Mouse (Mus musculus): ENCODE measurements around the gene Chn2. TPM values are rescaled to one million over a fixed set of nuclear protein-coding genes. Genes with fewer than 3 reads are reported as not detected.

Chn2 gene
- polyA plus RNA-seq, 1 experiment = 38.2 TPM

- DNase-seq (ENCODE audit: low read depth) = peak; percentile 80
- TF ChIP-seq POLR2A (IDR thresholded peaks at IDR 0.05; ENCODE audit: borderline replicate concordance, extremely low read depth, insufficient read depth, insufficient read length, poor library complexity, severe bottlenecking) (no peak), CTCF (IDR thresholded peaks at IDR 0.05; ENCODE audit: borderline replicate concordance, extremely low read depth, insufficient read depth, insufficient read length) (no peak)
These were observed 292.8 kb downstream of the Chn2 start for GRCm38 (mm10) chr6:54332203-54332602.

DNA sequence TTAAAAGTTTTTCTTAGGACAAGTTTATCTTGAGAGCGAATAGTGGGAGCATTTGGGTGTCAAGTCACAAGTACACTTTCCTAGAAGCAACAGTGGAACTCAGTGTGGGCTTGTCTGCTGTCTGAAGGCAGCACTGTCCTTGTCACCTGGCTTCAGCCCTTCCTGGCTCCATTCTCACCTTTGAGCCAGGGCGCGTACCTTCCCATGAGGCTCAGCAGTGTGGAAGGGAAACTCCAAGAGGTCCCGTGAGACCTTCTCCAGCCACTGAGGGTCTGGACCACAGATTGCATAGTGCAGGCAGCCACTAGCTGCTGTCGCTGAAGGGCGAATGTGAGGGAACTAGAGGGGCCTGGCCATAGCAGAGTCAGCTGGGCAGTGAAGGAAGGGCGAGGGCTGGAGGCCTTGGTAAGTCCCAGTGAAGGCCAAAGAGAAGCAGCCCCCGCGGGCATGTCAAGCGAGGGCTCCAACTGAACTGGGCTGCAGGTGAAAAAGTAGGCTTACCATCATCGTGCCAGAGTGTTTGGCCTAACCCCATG lies 293.8 kb downstream of the Chn2 start:
- TF ChIP-seq POLR2A (IDR thresholded peaks at IDR 0.05; ENCODE audit: borderline replicate concordance, extremely low read depth, insufficient read depth, insufficient read length, poor library complexity, severe bottlenecking) (no peak), CTCF (IDR thresholded peaks at IDR 0.05; ENCODE audit: borderline replicate concordance, extremely low read depth, insufficient read depth, insufficient read length) (no peak)

DNA sequence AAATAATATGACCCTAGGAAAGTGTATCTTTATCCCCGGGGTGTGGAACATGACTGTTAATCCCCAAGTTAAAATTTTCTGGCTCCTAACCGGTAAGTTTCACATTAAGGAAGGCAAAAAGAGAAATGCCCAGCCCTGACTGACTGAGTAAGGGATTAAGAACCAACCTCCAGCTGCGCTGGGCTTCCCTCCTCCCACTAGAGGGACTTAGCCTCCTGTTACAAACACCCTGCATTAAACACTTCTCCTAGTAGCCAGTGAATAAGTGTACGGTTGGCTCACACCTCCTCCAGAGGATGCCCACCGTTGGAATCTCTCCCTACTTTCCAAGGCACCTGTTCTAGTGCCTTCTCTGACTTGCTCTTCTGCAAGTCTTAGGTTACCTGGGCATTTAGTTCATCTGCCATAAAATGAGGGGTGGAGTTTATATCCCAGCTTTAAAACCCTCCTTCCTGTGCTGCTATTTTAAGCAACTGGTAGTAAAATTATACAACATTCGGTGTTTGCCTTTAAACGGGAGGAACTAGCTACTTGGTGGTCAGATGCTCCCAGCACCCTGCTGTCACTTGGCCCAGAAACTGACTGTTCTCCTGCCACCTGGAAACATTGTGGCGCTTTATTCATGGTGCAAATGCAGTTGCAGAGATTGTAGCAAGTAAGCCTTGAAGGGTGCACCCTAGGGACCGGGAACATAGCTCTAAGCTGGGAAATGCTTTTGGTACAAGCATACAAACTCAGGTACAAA lies 294.5 kb downstream of the Chn2 start:
- TF ChIP-seq CTCF (IDR thresholded peaks at IDR 0.05; ENCODE audit: borderline replicate concordance, extremely low read depth, insufficient read depth, insufficient read length) (no peak), POLR2A (IDR thresholded peaks at IDR 0.05; ENCODE audit: borderline replicate concordance, extremely low read depth, insufficient read depth, insufficient read length, poor library complexity, severe bottlenecking) (no peak)
- DNase-seq (ENCODE audit: low read depth) = peak; percentile 21

More for the DNA sequence above, 293.8 kb downstream of the Chn2 start:
- no peak for DNase-seq (ENCODE audit: low read depth)

GRCm38 (mm10) chr6:54337321-54337720 lies 298.0 kb downstream of the Chn2 start:
- TF ChIP-seq CTCF (IDR thresholded peaks at IDR 0.05; ENCODE audit: borderline replicate concordance, extremely low read depth, insufficient read depth, insufficient read length) (no peak), POLR2A (IDR thresholded peaks at IDR 0.05; ENCODE audit: borderline replicate concordance, extremely low read depth, insufficient read depth, insufficient read length, poor library complexity, severe bottlenecking) (no peak)
- DNase-seq (ENCODE audit: low read depth) = no peak

- no peak for DNase-seq (ENCODE audit: low read depth)
- TF ChIP-seq POLR2A (IDR thresholded peaks at IDR 0.05; ENCODE audit: borderline replicate concordance, extremely low read depth, insufficient read depth, insufficient read length, poor library complexity, severe bottlenecking) = no peak
- TF ChIP-seq CTCF (IDR thresholded peaks at IDR 0.05; ENCODE audit: borderline replicate concordance, extremely low read depth, insufficient read depth, insufficient read length) = no peak
These were observed 301.8 kb downstream of the Chn2 start for GRCm38 (mm10) chr6:54341133-54341532.

- DNase-seq (ENCODE audit: low read depth) = peak; percentile 60
- TF ChIP-seq POLR2A (IDR thresholded peaks at IDR 0.05; ENCODE audit: borderline replicate concordance, extremely low read depth, insufficient read depth, insufficient read length, poor library complexity, severe bottlenecking) (no peak), CTCF (IDR thresholded peaks at IDR 0.05; ENCODE audit: borderline replicate concordance, extremely low read depth, insufficient read depth, insufficient read length) (no peak)
These were observed 302.9 kb downstream of the Chn2 start for GRCm38 (mm10) chr6:54342223-54342622.

Other genes with a start within 250 kb of the Chn2 start
- gene Tril, start 218.7 kb upstream of the Chn2 start, polyA plus RNA-seq (2012; rRNA removed) = 8.0 and 15.5 TPM in 2 replicates
- 0.08 TPM in 1 of 2 replicates, not detected in the other for gene Cpvl, start 60.9 kb upstream of the Chn2 start, polyA plus RNA-seq (2012; rRNA removed)